Mouse (Mus musculus) adrenal gland, adult (tissue): ENCODE data around the gene Zdhhc19.

Experiments used
- DNase-seq, 2 experiments: peaks; one replicate each; pipeline ENCODE4 v3.0.0; 2022 to 2023; ENCODE audit warnings: low spot score in 1 of 2; ENCODE audit not compliant: inconsistent age in 2 of 2

Zdhhc19 gene

GRCm38 (mm10) chr16:32495965-32496364 lies at the start of gene Zdhhc19:
TSS of gene Zdhhc19 (plus strand) at chr16:32496265.
- DNase-seq, result no peak

DNA sequence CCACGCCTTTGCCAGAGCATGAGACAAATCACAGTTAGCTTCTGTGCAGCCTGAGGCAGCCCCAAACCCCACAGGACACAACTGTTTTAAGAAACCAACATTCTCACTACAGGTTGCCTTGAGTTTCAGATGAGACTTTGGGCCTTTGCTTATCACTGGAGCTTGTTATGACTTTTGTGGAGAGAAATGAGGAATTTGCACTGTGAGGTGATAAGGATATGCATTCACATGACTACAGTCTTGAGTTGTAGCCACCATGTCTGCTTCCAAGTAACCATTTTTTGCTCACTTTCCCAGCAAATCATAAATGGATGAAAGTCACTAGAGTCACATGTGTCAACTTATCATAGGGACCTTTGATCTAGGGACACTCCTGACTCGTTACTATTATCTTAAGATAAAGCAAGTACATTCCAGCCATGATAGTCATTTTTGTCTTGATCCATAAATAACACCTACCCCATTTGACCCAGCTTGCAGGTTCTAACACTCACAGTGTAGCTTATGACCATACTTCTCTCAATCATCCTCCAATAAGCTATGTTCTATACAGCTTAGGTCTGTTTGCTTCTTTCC lies 49.4 kb upstream of the Zdhhc19 start:
- DNase-seq, result no peak

- DNase-seq, result no peak
Observed at GRCm38 (mm10) chr16:32449665-32450064, 46.4 kb upstream of the Zdhhc19 start.

- no peak for DNase-seq
Observed at GRCm38 (mm10) chr16:32450133-32450532, 45.9 kb upstream of the Zdhhc19 start.

DNA sequence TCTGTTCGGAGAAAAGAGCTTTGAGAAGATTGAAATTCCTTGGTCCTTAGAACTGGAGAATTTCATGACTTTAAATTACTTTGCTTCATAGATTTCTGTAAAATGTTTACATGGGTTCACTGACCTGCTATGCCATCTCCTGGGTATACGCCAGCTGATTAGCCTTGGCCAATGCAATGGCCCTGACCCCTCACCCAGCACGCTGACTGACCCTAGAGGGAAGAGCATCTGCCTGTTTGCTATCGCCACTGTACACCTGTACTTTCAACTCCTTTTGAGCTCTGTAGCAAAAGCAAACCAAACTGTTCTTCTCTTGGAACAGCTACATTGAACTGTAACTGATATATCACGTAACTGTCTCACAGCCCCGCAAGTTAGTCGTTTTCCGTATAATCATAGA lies 43.0 kb upstream of the Zdhhc19 start:
- peak in 1 of 2 experiments; percentile 49 for DNase-seq

GRCm38 (mm10) chr16:32454646-32455045 lies 41.4 kb upstream of the Zdhhc19 start:
- no peak for DNase-seq

DNA sequence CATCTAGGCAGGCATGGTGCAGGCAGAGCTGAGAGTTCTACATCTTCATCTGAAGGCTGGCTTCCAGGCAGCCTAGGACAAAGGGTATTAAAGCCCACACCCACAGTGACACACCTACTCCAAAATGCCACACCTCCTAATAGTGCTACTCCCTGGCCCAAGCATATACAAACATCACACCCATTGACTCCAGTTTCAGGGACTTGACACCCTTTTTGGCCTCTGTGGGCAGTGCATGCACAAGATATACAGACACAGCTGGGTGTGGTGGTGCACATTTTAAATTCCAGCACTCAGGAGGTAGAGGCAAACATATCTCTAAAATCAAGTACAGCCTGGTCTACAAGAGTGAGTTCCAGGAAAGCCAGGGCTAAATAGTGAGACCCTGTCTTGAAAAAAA lies 40.0 kb upstream of the Zdhhc19 start:
- no peak for DNase-seq

- DNase-seq, result no peak
Observed at GRCm38 (mm10) chr16:32456761-32457160, 39.3 kb upstream of the Zdhhc19 start.

- peak; percentile 48 to 83 for DNase-seq
Observed at GRCm38 (mm10) chr16:32457589-32458386, 38.3 kb upstream of the Zdhhc19 start.

DNA sequence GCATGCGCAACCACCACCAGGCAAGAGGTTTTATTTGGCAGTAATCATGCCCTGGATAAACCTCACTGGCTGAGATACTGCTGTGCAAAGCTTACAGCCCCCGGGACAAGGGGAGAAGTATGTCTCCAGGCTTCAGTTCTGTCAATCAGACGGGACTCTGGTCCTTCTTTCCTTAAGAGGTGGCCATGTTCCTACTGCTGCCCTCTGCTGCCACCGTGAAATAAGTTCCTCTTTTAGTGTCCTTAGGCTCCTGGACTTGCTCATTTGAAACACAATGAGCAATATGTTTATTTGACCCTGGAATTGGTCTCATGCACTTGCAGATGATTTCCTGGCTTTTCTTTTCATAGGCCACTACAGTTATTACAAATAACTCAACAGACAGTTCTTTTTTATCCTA lies 35.5 kb upstream of the Zdhhc19 start:
- DNase-seq, result peak in 1 of 2 experiments; percentile 68

- peak in 1 of 2 experiments; percentile 44 for DNase-seq
Observed at GRCm38 (mm10) chr16:32461713-32462112, 34.4 kb upstream of the Zdhhc19 start.

GRCm38 (mm10) chr16:32462950-32463349 lies 33.1 kb upstream of the Zdhhc19 start:
- no peak for DNase-seq

GRCm38 (mm10) chr16:32463426-32463825 lies 32.6 kb upstream of the Zdhhc19 start:
- DNase-seq, result no peak

- DNase-seq, result no peak
Observed at GRCm38 (mm10) chr16:32464908-32465307, 31.2 kb upstream of the Zdhhc19 start.

- no peak for DNase-seq
Observed at GRCm38 (mm10) chr16:32468488-32468887, 27.6 kb upstream of the Zdhhc19 start.

- no peak for DNase-seq
Observed at GRCm38 (mm10) chr16:32469404-32470105, 26.5 kb upstream of the Zdhhc19 start.

GRCm38 (mm10) chr16:32472276-32473015 lies 23.6 kb upstream of the Zdhhc19 start:
- no peak for DNase-seq

- no peak for DNase-seq
Observed at GRCm38 (mm10) chr16:32477315-32477714, 18.8 kb upstream of the Zdhhc19 start.

DNA sequence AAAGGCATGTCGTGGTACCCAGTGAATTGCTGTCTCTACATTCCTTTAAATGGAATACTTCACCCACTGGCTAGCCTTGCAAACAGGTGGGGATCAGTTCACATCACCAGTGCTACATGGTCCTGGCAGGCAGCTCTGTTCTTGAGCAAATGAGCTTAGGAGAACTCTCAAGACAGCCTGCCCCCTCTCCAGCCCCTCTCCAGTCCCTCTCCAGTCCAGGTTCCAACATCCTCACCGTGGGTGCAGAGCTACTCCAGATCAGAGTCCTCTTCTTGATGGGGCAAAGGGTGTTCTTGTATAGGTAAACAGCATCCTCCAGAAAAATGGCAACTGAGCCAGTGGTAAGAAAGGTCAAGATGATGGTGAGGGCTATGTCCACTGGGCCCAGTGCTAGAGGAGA lies 16.6 kb upstream of the Zdhhc19 start:
- no peak for DNase-seq

DNA sequence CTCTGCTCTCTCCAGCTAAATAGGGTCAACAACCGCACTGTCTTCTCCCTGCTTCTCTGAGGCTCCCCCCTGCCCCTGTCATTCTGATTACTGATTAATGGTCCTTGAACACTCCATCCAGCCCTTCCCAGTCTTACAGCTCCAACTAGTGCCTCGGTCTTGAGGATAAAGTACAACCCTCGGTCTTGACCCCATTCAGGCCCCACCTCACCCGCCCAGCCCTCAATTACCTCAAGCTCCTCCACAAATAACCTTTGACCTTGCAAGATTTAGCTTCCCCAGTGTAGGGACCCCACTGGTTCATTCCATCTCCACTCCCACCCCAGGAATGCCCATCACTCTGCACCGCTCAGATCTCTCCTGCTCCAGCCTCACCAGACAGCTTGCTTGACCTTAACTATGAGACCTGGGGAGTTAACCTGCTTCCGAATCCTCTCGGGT lies 11.6 kb upstream of the Zdhhc19 start:
- DNase-seq, result no peak

DNA sequence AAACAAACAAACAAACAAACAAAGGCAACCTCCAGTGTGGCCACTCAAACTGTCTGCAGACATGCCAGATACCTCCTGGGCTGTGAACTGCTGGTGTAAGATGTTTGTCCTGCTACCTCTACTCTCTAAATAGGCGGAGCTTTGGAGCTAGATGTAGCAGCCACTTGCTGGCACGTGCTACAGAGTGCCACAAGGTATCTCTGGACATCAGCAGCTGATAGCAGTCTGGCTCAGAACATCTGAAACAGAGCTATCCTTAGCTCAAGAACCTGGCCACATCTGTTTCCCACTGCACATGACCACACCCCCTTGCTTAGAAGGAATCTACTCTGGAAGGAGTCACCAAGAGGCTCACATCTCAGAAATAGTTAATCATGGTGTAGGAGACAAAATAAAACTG lies 10.9 kb upstream of the Zdhhc19 start:
- no peak for DNase-seq
